Mouse (Mus musculus) hindbrain, embryonic 16.5 days (tissue): ENCODE data around the gene Glis1. TPM values are rescaled to one million over a fixed set of nuclear protein-coding genes. Genes with fewer than 3 reads are reported as not detected.
"Not testable (repeated sequence)": the region's sequence is repeated elsewhere in the genome, so short reads cannot be mapped to it uniquely, and the experiment has no call there.

Source experiments
- ATAC-seq: fragments of 200-750 bp; cut with Nextera tagmentation; 2 replicates; pipeline ENCODE4 v1.8.0; 2017; ENCODE audit warnings: moderate TSS enrichment, moderate library complexity
- H3K27ac ChIP-seq: fragments of 300-500 bp; sonication (generic); 2 replicates; pipeline ENCODE4 v1.5.1; 2014; ENCODE audit warnings: low read depth, mild to moderate bottlenecking, control low read depth, low read length, moderate library complexity
- H3K27me3 ChIP-seq: fragments of 300-500 bp; sonication (generic); replicated peaks from 2 replicates; pipeline ENCODE4 v1.6.1; 2014; ENCODE audit warnings: low read length; ENCODE audit not compliant: control insufficient read depth, insufficient read depth
- H3K36me3 ChIP-seq: fragments of 300-500 bp; sonication (generic); 2 replicates; pipeline ENCODE4 v1.6.1; 2014; ENCODE audit warnings: mild to moderate bottlenecking, low read length, moderate library complexity, mixed read lengths; ENCODE audit not compliant: control insufficient read depth, insufficient read depth
- H3K4me1 ChIP-seq: fragments of 300-500 bp; sonication (generic); 2 replicates; pipeline ENCODE4 v1.6.1; 2014; ENCODE audit warnings: low read depth, low read length; ENCODE audit not compliant: control insufficient read depth, insufficient read depth
- H3K4me2 ChIP-seq: fragments of 300-500 bp; sonication (generic); 2 replicates; pipeline ENCODE4 v1.6.1; 2014; ENCODE audit warnings: mild to moderate bottlenecking, low read length, control low read depth, moderate library complexity
- H3K4me3 ChIP-seq: fragments of 300-500 bp; sonication (generic); 2 replicates; pipeline ENCODE4 v1.5.1; 2014; ENCODE audit warnings: mild to moderate bottlenecking, low read length, control low read depth, moderate library complexity
- H3K9ac ChIP-seq: fragments of 300-500 bp; sonication (generic); 2 replicates; pipeline ENCODE4 v1.6.1; 2014; ENCODE audit warnings: low read depth, mild to moderate bottlenecking, control low read depth, low read length, moderate library complexity
- H3K9me3 ChIP-seq: fragments of 300-500 bp; sonication (generic); 2 replicates; pipeline ENCODE4 v1.6.1; 2014; ENCODE audit warnings: mild to moderate bottlenecking, low read length, moderate library complexity; ENCODE audit not compliant: control insufficient read depth
- WGBS: fragments of 180-500 bp; shearing (Covaris S2); extraction: QIAGEN DNeasy Blood & Tissue Kit; methylation state at CpG from one replicate; pipeline ENCODE4 v1.1.7; 2014; 5-methylcytosine and 5-hydroxymethylcytosine counted together
- polyA plus RNA-seq: library from polyadenylated mRNA; unstranded; fragments of >200 nt; fragmentation: Nextera tagmentation; extraction: Ambion mirVana; gene quantifications from 2 replicates; pipeline ENCODE4 v1.2.1, GENCODE M21; 2015

Glis1 gene
- polyA plus RNA-seq, 1 experiment from 2014 or later: 1.3 TPM

DNA sequence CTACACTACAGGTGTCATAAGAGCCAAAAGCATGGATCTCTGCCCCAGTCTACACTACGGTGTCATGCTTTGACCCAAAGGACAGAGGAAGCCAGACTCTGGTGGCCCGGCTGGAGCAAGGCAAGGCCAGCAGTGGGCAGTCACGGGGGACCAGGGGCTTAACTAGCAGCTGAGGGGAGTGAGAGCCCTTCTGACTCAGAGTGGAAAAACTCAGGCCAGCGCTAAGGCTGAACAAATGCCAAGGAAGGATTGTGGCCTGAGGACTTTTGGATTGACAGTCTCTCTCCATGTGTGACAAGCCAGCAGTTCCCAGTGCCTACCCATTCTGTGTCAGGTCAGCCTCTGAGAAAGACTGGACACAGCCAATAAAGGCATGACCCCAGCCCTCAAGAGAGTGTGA lies 159.0 kb downstream of the Glis1 start:
- Histone ChIP-seq H3K4me3 (no peak overlapping the region), H3K9me3 (no peaks in the 10 kb centered on the region), H3K36me3 (no peaks in the 10 kb centered on the region), H3K27me3 (no peaks in the 10 kb centered on the region), H3K27ac (no peak overlapping the region), H3K9ac (no peak overlapping the region), H3K4me2 (no peak overlapping the region), H3K4me1 (peaks cover 16% of the 10 kb centered on the region)
- WGBS: 83% methylated on average over 4 of the region's 4 CpGs
- no peak for ATAC-seq

GRCm38 (mm10) chr4:107597226-107597897 lies 163.0 kb downstream of the Glis1 start:
- WGBS: 53% methylated on average over 9 of the region's 9 CpGs
- Histone ChIP-seq H3K4me2 (no peak overlapping the region), H3K27ac (no peak overlapping the region), H3K36me3 (no peaks in the 10 kb centered on the region), H3K4me1 (peaks cover 9% of the 10 kb centered on the region), H3K9me3 (no peaks in the 10 kb centered on the region), H3K4me3 (no peak overlapping the region), H3K9ac (no peak overlapping the region), H3K27me3 (no peaks in the 10 kb centered on the region)
- no peak for ATAC-seq

GRCm38 (mm10) chr4:107597898-107598580 lies 163.6 kb downstream of the Glis1 start:
- WGBS: 15% methylated on average over 10 of the region's 10 CpGs
- no peak overlapping the region for H3K27ac ChIP-seq
- H3K4me1 ChIP-seq: peaks cover 9% of the 10 kb centered on the region
- H3K9ac ChIP-seq: no peak overlapping the region
- no peaks in the 10 kb centered on the region for H3K27me3 ChIP-seq
- H3K36me3 ChIP-seq: no peaks in the 10 kb centered on the region
- no peaks in the 10 kb centered on the region for H3K9me3 ChIP-seq
- H3K4me3 ChIP-seq: no peak overlapping the region
- H3K4me2 ChIP-seq: no peak overlapping the region
- no peak for ATAC-seq

GRCm38 (mm10) chr4:107598581-107598958 lies 164.2 kb downstream of the Glis1 start:
- H3K36me3 ChIP-seq, H3K27me3 ChIP-seq, H3K4me2 ChIP-seq, ATAC-seq, H3K9ac ChIP-seq, H3K4me1 ChIP-seq, H3K27ac ChIP-seq, H3K9me3 ChIP-seq, H3K4me3 ChIP-seq: not testable (repeated sequence)
- 86% methylated on average over 5 of the region's 5 CpGs for WGBS

DNA sequence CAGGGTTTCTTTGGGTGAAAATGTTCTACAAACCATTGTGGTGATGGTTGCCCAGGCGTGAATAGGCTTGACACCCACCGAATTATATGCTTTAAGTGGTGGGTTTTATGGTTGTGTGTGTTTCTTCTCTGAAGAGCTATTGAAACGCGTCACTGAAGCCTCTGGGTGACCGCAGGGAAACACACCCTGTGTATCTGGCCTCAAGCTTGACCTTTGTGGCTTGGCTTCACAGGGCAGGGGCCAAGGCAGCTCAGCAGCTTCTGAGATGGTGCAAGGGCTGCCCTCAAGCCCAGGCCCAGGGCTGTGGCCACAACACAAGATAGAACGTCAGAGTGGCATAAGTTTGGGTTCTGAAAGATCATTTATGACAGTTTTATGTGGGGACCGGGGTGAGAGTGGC lies 167.9 kb downstream of the Glis1 start:
- no peaks in the 10 kb centered on the region for H3K27me3 ChIP-seq
- WGBS: 74% methylated on average over 7 of the region's 7 CpGs
- no peak overlapping the region for H3K4me2 ChIP-seq
- H3K9ac ChIP-seq: no peak overlapping the region
- H3K4me3 ChIP-seq: no peak overlapping the region
- ATAC-seq: no peak
- peaks cover 9% of the 10 kb centered on the region for H3K4me1 ChIP-seq
- no peaks in the 10 kb centered on the region for H3K9me3 ChIP-seq
- H3K36me3 ChIP-seq: no peaks in the 10 kb centered on the region
- no peak overlapping the region for H3K27ac ChIP-seq

DNA sequence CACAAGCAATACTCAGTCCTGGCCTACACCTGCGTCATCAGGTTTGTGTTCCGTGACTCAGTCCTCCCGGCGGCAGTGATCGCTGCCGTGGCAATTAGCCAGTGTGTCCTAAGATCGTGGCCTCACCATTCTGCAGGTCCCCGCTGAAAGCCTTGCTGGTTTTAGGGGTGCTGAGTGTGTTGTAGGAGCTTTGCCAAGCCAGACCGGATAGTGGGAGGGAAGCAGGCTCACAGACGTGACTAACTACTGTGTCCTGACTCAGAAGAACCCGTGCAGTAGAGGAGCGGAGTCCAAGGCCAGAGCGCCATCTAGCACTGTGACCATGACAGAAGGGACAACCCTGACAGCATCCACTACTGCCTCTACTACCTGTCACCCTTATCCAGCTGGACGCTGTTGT lies 168.4 kb downstream of the Glis1 start:
- ATAC-seq: 0 out of 2 replicates have a peak, but pooled peaks have one; percentile 54
- H3K27me3 ChIP-seq: no peaks in the 10 kb centered on the region
- WGBS: 77% methylated on average over 14 of the region's 14 CpGs

GRCm38 (mm10) chr4:107603208-107603607 lies 168.8 kb downstream of the Glis1 start:
- ATAC-seq: no peak
- Histone ChIP-seq H3K36me3 (no peaks in the 10 kb centered on the region), H3K27me3 (no peaks in the 10 kb centered on the region), H3K4me3 (no peak overlapping the region), H3K9me3 (no peaks in the 10 kb centered on the region), H3K27ac (no peak overlapping the region), H3K4me2 (no peak overlapping the region), H3K4me1 (peaks cover 2% of the 10 kb centered on the region), H3K9ac (no peak overlapping the region)
- 79% methylated on average over 7 of the region's 7 CpGs for WGBS

More for the DNA sequence above, 168.4 kb downstream of the Glis1 start:
- Histone ChIP-seq H3K4me1 (peaks cover 6% of the 10 kb centered on the region), H3K4me2 (no peak overlapping the region), H3K9me3 (no peaks in the 10 kb centered on the region), H3K9ac (no peak overlapping the region), H3K27ac (no peak overlapping the region), H3K4me3 (no peak overlapping the region), H3K36me3 (no peaks in the 10 kb centered on the region)

DNA sequence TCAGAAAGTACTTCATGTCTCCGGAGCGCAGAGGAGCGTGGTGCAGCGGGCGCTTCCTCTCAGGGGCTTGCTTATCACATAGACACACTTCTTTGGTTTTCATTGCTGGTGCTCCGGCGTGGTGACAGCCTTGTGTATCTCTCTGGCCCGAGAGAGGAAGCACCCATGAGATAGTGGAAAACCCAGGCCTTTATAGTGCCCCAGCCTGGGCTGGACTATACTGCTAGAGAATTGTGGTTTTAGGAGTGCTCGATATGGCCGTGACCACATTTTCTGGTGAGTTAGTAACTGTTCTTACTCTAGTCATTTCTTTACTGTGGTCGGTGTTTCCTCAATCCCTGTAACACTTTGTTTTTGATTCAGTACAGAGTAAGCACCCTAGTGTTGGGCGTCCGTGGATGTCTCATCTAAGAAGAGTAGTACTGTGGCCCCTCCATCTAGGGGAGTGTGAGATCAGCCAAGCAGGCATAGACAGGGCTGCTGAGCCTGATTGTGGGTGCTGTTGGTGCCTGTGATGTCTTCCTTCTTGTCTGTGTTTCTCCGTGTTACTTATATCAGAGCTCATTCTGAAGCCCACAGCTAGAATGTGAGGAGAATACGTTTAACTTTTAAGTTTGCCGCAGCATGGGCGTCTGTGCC lies 171.7 kb downstream of the Glis1 start:
- Histone ChIP-seq H3K27me3 (no peaks in the 10 kb centered on the region), H3K36me3 (no peaks in the 10 kb centered on the region), H3K9ac (no peak overlapping the region), H3K4me3 (no peak overlapping the region), H3K4me1 (no peaks in the 10 kb centered on the region), H3K9me3 (no peaks in the 10 kb centered on the region), H3K27ac (no peak overlapping the region), H3K4me2 (no peak overlapping the region)
- ATAC-seq: no peak
- 79% methylated on average over 17 of the region's 17 CpGs for whole genome bisulfite sequencing

DNA sequence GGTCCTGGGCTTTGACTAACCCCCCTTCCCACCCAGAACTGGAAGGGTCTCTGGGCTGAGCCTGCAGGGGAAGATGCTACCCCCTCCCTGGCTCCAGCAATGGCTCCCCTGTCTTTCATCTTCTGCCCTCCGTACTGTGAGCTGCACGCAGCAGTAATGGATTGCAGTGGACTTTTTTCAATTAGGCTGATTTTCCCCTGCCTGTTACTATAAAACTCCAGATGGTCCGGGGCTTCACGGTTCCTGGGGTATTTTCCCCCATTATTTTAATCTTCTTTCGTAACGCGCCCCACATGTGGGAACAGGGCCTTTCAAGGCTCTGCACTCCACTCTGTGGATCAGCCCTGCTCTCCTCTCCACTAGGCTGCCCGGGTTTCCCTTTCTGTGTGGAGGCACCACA lies 175.4 kb downstream of the Glis1 start:
- Histone ChIP-seq H3K4me1 (no peaks in the 10 kb centered on the region), H3K27me3 (no peaks in the 10 kb centered on the region), H3K36me3 (no peaks in the 10 kb centered on the region), H3K27ac (no peak overlapping the region), H3K4me3 (no peak overlapping the region), H3K9ac (no peak overlapping the region), H3K4me2 (no peak overlapping the region), H3K9me3 (no peaks in the 10 kb centered on the region)
- WGBS: 65% methylated on average over 8 of the region's 8 CpGs
- ATAC-seq: no peak
